In genomic region chr4:117521350-117521749, GRCm38 (mm10) we compare ENCODE assay signal across 22 mouse cellular contexts. TPM values are rescaled to one million over a fixed set of nuclear protein-coding genes. Genes with fewer than 3 reads are reported as not detected.
DNase-seq lines count a peak whose midpoint lies in the region; ATAC-seq and TF ChIP-seq lines count a peak whose summit lies in the region.
"Had no signal": no experiment of that assay in that cellular context is flagged by ENCODE, and none has a peak within 500 bp of the region (broad histone marks: within the 10 kb centered on the region; RNA-seq: fewer than 3 reads in every experiment).

No protein-coding gene starts in this region.

- H3K27me3 ChIP-seq in intestine, postnatal 0 days (replicated peaks; ENCODE audit: control insufficient read depth, insufficient read depth, low read length) = peaks cover 4% of the 10 kb centered on the region; the same call in 1 of the 2 replicates
- H3K27me3 ChIP-seq in intestine, embryonic 15.5 days (replicated peaks) = no peaks in the 10 kb centered on the region
- H3K27me3 ChIP-seq in kidney, embryonic 16.5 days (ENCODE audit: insufficient read depth, low read length) = peaks cover 17% of the 10 kb centered on the region
- H3K27me3 ChIP-seq: embryonic facial prominence, embryonic 13.5 days had no signal

- peak; percentile 57 for TF ChIP-seq CTCF in intestine, postnatal 0 days (IDR thresholded peaks at IDR 0.05; ENCODE audit: low read depth)

- H3K9me3 ChIP-seq in intestine, postnatal 0 days (ENCODE audit: control insufficient read depth) = no peaks in the 10 kb centered on the region
- H3K9me3 ChIP-seq in intestine, embryonic 15.5 days = no peaks in the 10 kb centered on the region
- H3K9me3 ChIP-seq in kidney, embryonic 16.5 days (ENCODE audit: low read length) = no peaks in the 10 kb centered on the region
- H3K9me3 ChIP-seq: embryonic facial prominence, embryonic 13.5 days; forebrain, embryonic 12.5 days; G1E; hindbrain, embryonic 12.5 days; megakaryocyte, embryonic 14.5 days; midbrain, embryonic 13.5 days had no signal

- no peak overlapping the region for H3K4me3 ChIP-seq in intestine, postnatal 0 days (ENCODE audit: low read depth, low read length)
- no peak overlapping the region for H3K4me3 ChIP-seq in intestine, embryonic 15.5 days (replicated peaks)
- no peak overlapping the region for H3K4me3 ChIP-seq in kidney, embryonic 16.5 days (ENCODE audit: low read length)
- H3K4me3 ChIP-seq: embryonic facial prominence, embryonic 13.5 days; erythroblast, embryonic 14.5 days; forebrain, embryonic 12.5 days; hindbrain, embryonic 12.5 days; megakaryocyte, embryonic 14.5 days; midbrain, embryonic 13.5 days had no signal

- no peaks in the 10 kb centered on the region for H3K36me3 ChIP-seq in intestine, postnatal 0 days (ENCODE audit: control insufficient read depth, insufficient read depth)
- no peaks in the 10 kb centered on the region for H3K36me3 ChIP-seq in intestine, embryonic 15.5 days
- no peaks in the 10 kb centered on the region for H3K36me3 ChIP-seq in kidney, embryonic 16.5 days (ENCODE audit: insufficient read depth, low read length)
- H3K36me3 ChIP-seq: embryonic facial prominence, embryonic 13.5 days; forebrain, embryonic 12.5 days; G1E; hindbrain, embryonic 12.5 days; midbrain, embryonic 13.5 days had no signal

- H3K4me1 ChIP-seq in intestine, postnatal 0 days (replicated peaks; ENCODE audit: control insufficient read depth, insufficient read depth, low read length) = no peaks in the 10 kb centered on the region
- H3K4me1 ChIP-seq in intestine, embryonic 15.5 days (replicated peaks) = no peaks in the 10 kb centered on the region
- H3K4me1 ChIP-seq in kidney, embryonic 16.5 days (ENCODE audit: insufficient read depth, low read length) = no peaks in the 10 kb centered on the region
- H3K4me1 ChIP-seq: embryonic facial prominence, embryonic 13.5 days; forebrain, embryonic 12.5 days; hindbrain, embryonic 12.5 days; midbrain, embryonic 13.5 days had no signal

- peak; percentile 4 for DNase-seq in 3T3-L1 (ENCODE audit: low read depth, low spot score)
- DNase-seq in A20 (ENCODE audit: low read depth, low spot score) = peak; percentile 19
- DNase-seq in left cerebral cortex, adult 9 months (ENCODE audit: low spot score in 2 of 2) = no peak
- DNase-seq: adrenal gland, adult 2 months; cerebellum, adult 18-20 months; cerebellum, postnatal 14 days; embryo, embryonic 11 days; kidney, adult 18-20 months; kidney, postnatal 14 days; layer of hippocampus, postnatal 36 days; lung, postnatal 10 days had no signal

- ATAC-seq in intestine, postnatal 0 days = no peak
- ATAC-seq in intestine, embryonic 15.5 days = no peak
- ATAC-seq in megakaryocyte, adult 5-6 weeks (ENCODE audit: poor library complexity, severe bottlenecking) = 0 out of 2 replicates have a peak, but pooled peaks have one; percentile 30
- no peak for ATAC-seq in kidney, embryonic 16.5 days (ENCODE audit: low FRiP score, low TSS enrichment)
- ATAC-seq: midbrain, embryonic 13.5 days had no signal

- H3K4me2 ChIP-seq in intestine, postnatal 0 days (replicated peaks; ENCODE audit: low read depth) = no peak overlapping the region
- no peak overlapping the region for H3K4me2 ChIP-seq in intestine, embryonic 15.5 days (replicated peaks)
- H3K4me2 ChIP-seq in kidney, embryonic 16.5 days (replicated peaks; ENCODE audit: low read depth, low read length) = no peak overlapping the region
- H3K4me2 ChIP-seq: embryonic facial prominence, embryonic 13.5 days; forebrain, embryonic 12.5 days; hindbrain, embryonic 12.5 days; midbrain, embryonic 13.5 days had no signal

- H3K27ac ChIP-seq in intestine, postnatal 0 days (ENCODE audit: low read depth, low read length) = no peak overlapping the region
- H3K27ac ChIP-seq in intestine, embryonic 15.5 days = no peak overlapping the region
- H3K27ac ChIP-seq in kidney, embryonic 16.5 days (ENCODE audit: low read length) = no peak overlapping the region
- H3K27ac ChIP-seq: embryonic facial prominence, embryonic 13.5 days; forebrain, embryonic 12.5 days; hindbrain, embryonic 12.5 days; midbrain, embryonic 13.5 days had no signal

- 55% methylated on average over 2 of the region's 2 CpGs for WGBS in intestine, postnatal 0 days
- WGBS in intestine, embryonic 15.5 days = 64% methylated on average over 2 of the region's 2 CpGs
- 69% methylated on average over 2 of the region's 2 CpGs for WGBS in kidney, embryonic 16.5 days

- H3K9ac ChIP-seq in intestine, postnatal 0 days (ENCODE audit: low read depth, low read length) = no peak overlapping the region
- H3K9ac ChIP-seq in intestine, embryonic 15.5 days = no peak overlapping the region
- H3K9ac ChIP-seq in kidney, embryonic 16.5 days (replicated peaks; ENCODE audit: low read length) = no peak overlapping the region
- H3K9ac ChIP-seq: embryonic facial prominence, embryonic 13.5 days; forebrain, embryonic 12.5 days; hindbrain, embryonic 12.5 days; midbrain, embryonic 13.5 days had no signal

RNA-seq across cellular contexts. Expression of gene Rnf220, which starts 24.5 kb away (rescaled TPM):
- polyA plus RNA-seq in intestine, postnatal 0 days (2015; fragmentation: Nextera tagmentation; extraction: Ambion mirVana) = 35.6 and 35.9 TPM in 2 replicates
- polyA plus RNA-seq in intestine, embryonic 15.5 days (2015; fragmentation: Nextera tagmentation; extraction: Ambion mirVana) = 60.0 and 63.9 TPM in 2 replicates
- total RNA-seq in megakaryocyte, adult 5-6 weeks (2015) = 38.7 and 40.6 TPM in 2 replicates
- total RNA-seq in megakaryocyte, adult 5-6 weeks (2017) = 76.7 and 84.3 TPM in 2 replicates
- 71.5 and 76.0 TPM in 2 replicates for polyA plus RNA-seq in kidney, embryonic 16.5 days (2015; fragmentation: Nextera tagmentation; extraction: Ambion mirVana)

RNA-seq across cellular contexts. Expression of gene Eri3, which starts 28.8 kb away (rescaled TPM):
- 46.3 and 54.7 TPM in 2 replicates for polyA plus RNA-seq in intestine, postnatal 0 days (2015; fragmentation: Nextera tagmentation; extraction: Ambion mirVana)
- polyA plus RNA-seq in intestine, embryonic 15.5 days (2015; fragmentation: Nextera tagmentation; extraction: Ambion mirVana) = 95.5 and 102 TPM in 2 replicates
- total RNA-seq in megakaryocyte, adult 5-6 weeks (2015) = 36.8 and 39.7 TPM in 2 replicates
- total RNA-seq in megakaryocyte, adult 5-6 weeks (2017) = 12.9 and 13.3 TPM in 2 replicates
- 129 and 131 TPM in 2 replicates for polyA plus RNA-seq in kidney, embryonic 16.5 days (2015; fragmentation: Nextera tagmentation; extraction: Ambion mirVana)

Comparison
In these comparisons a context has a peak if more than half of its experiments do, and no peak if none do; other contexts are left out.
1. DNase-seq: peak in 3T3-L1 (single experiment) and A20 (single experiment); none in left cerebral cortex, adult 9 months (0 of 2).